ENCODE assay signal across 24 mouse cellular contexts in the genomic region with DNA sequence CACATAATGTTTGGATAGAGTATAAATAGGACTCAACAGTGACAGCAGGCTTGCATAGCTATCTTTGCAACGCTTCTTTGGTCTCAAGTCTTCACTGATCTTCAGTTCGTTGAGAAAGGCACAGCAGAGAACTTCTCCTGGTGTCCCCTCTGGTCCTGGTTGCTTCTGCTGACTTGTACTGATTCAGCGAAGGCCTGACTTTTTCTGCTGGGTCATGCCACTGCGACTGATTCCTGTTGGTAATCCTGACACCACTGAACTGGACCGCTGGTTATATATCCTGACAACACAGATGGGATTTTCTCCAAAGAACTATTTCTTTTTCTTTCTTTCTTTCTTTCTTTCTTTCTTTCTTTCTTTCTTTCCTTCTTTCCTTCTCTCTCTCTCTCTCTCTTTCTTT. TPM values are rescaled to one million over a fixed set of nuclear protein-coding genes. Genes with fewer than 3 reads are reported as not detected.
DNase-seq lines count a peak whose midpoint lies in the region; ATAC-seq and TF ChIP-seq lines count a peak whose summit lies in the region.
"Had no signal": no experiment of that assay in that cellular context is flagged by ENCODE, and none has a peak within 500 bp of the region (broad histone marks: within the 10 kb centered on the region; RNA-seq: fewer than 3 reads in every experiment).

No protein-coding gene starts in this region.

- intact Hi-C loops in heart, postnatal 10 days (cut with DNase I) = loop anchor here (5.0 kb wide), 1 partner anchor 175 kb away; no protein-coding TSS in a partner anchor

- no peak for TF ChIP-seq EP300 in liver, embryonic 14.5 days (IDR thresholded peaks at IDR 0.05; ENCODE audit: low read depth)
- TF ChIP-seq EP300 in liver, postnatal 0 days (IDR thresholded peaks at IDR 0.05; ENCODE audit: low read depth) = no peak

- H3K36me3 ChIP-seq in liver, embryonic 11.5 days (ENCODE audit: control insufficient read depth, insufficient read depth, low read length) = no peaks in the 10 kb centered on the region; the same call in 1 of the 2 replicates
- H3K36me3 ChIP-seq in liver, embryonic 12.5 days = peaks cover 2% of the 10 kb centered on the region
- peaks cover 1% of the 10 kb centered on the region; the same call in 1 of the 2 replicates for H3K36me3 ChIP-seq in liver, embryonic 14.5 days (replicated peaks; ENCODE audit: control insufficient read depth, insufficient read depth, low read depth)
- H3K36me3 ChIP-seq in liver, postnatal 0 days (replicated peaks; ENCODE audit: insufficient read depth, low read length) = no peaks in the 10 kb centered on the region
- H3K36me3 ChIP-seq: forebrain, embryonic 12.5 days; forebrain, embryonic 15.5 days; heart, embryonic 12.5 days; heart, embryonic 15.5 days had no signal

- peak; percentile 78 for DNase-seq in liver
- no peak for DNase-seq in liver, embryonic 11.5 days (ENCODE audit: low spot score)
- no peak for DNase-seq in liver, embryonic 14.5 days (ENCODE audit: low read depth in 3 of 3, low spot score in 3 of 3)
- DNase-seq in liver, postnatal 0 days = no peak
- no peak for DNase-seq in kidney, postnatal 4 days
- DNase-seq in heart, postnatal 10 days = no peak
- DNase-seq: adrenal gland, adult 8-10 months; adrenal gland, postnatal 25 days; gastrocnemius, postnatal 25 days; heart, postnatal 14 days; heart, postnatal 4 days had no signal

- TF ChIP-seq CTCF in liver, embryonic 14.5 days (IDR thresholded peaks at IDR 0.05; ENCODE audit: low read depth) = no peak
- TF ChIP-seq CTCF in liver, postnatal 0 days (IDR thresholded peaks at IDR 0.05; ENCODE audit: low read depth) = no peak

- H3K4me1 ChIP-seq in liver, embryonic 11.5 days (replicated peaks; ENCODE audit: control insufficient read depth, insufficient read depth, low read length) = peaks cover 22% of the 10 kb centered on the region
- H3K4me1 ChIP-seq in liver, embryonic 12.5 days = peaks cover 77% of the 10 kb centered on the region
- H3K4me1 ChIP-seq in liver, embryonic 14.5 days (replicated peaks; ENCODE audit: control insufficient read depth in 2 of 2, insufficient read depth in 2 of 2, low read length in 1 of 2) = peaks cover 46 to 48% of the 10 kb centered on the region in 2 experiments
- H3K4me1 ChIP-seq in liver, postnatal 0 days (ENCODE audit: insufficient read depth) = peaks cover 44% of the 10 kb centered on the region

- no peak overlapping the region for H3K4me3 ChIP-seq in liver, embryonic 11.5 days (ENCODE audit: low read depth, low read length)
- H3K4me3 ChIP-seq in liver, embryonic 12.5 days = no peak overlapping the region
- no peak overlapping the region for H3K4me3 ChIP-seq in liver, embryonic 14.5 days (ENCODE audit: insufficient read depth in 1 of 2, low read depth in 2 of 2, low read length in 2 of 2)
- no peak overlapping the region for H3K4me3 ChIP-seq in liver, postnatal 0 days (ENCODE audit: low read depth, low read length)
- H3K4me3 ChIP-seq: forebrain, embryonic 12.5 days; forebrain, embryonic 15.5 days; heart, embryonic 12.5 days; heart, embryonic 15.5 days had no signal

- H3K9ac ChIP-seq in liver, embryonic 11.5 days (ENCODE audit: low read depth, low read length) = no peak overlapping the region
- H3K9ac ChIP-seq in liver, embryonic 12.5 days = peak overlapping the region; percentile 27; the same call in 1 of the 2 replicates
- H3K9ac ChIP-seq in liver, embryonic 14.5 days (replicated peaks) = no peak overlapping the region
- no peak overlapping the region for H3K9ac ChIP-seq in liver, postnatal 0 days (replicated peaks)
- H3K9ac ChIP-seq: forebrain, embryonic 12.5 days; forebrain, embryonic 15.5 days; heart, embryonic 12.5 days; heart, embryonic 15.5 days; hindbrain, embryonic 14.5 days had no signal

- no peak for ATAC-seq in liver, embryonic 11.5 days (replicated peaks; ENCODE audit: low FRiP score)
- ATAC-seq in liver, embryonic 12.5 days = no peak
- no peak for ATAC-seq in liver, embryonic 14.5 days (ENCODE audit: insufficient read depth)
- no peak for ATAC-seq in liver, postnatal 0 days
- ATAC-seq: activated CD4-positive, CD25-positive, alpha-beta regulatory T cell, adult 4 months; CD4-positive, CD25-positive, alpha-beta regulatory T cell, adult 4 months; forebrain, embryonic 15.5 days; hindbrain, postnatal 0 days; inflammation-experienced regulatory T-cells, adult 6 months had no signal

- WGBS in liver, embryonic 11.5 days = 85% methylated on average over 5 of the region's 5 CpGs
- WGBS in liver, embryonic 12.5 days (ENCODE audit: insufficient replicate concordance) = 74% methylated on average over 5 of the region's 5 CpGs
- WGBS in liver, embryonic 14.5 days (ENCODE audit: insufficient replicate concordance) = 70% methylated on average over 5 of the region's 5 CpGs
- WGBS in liver, postnatal 0 days (ENCODE audit: insufficient replicate concordance) = 85% methylated on average over 5 of the region's 5 CpGs

- no peak overlapping the region for H3K27ac ChIP-seq in liver, embryonic 11.5 days (ENCODE audit: low read depth, low read length)
- peak overlapping the region; percentile 82 for H3K27ac ChIP-seq in liver, embryonic 12.5 days
- peak overlapping the region; percentile 52 for H3K27ac ChIP-seq in liver, embryonic 14.5 days
- 0 out of 2 replicates have a peak overlapping the region, but pooled peaks have one; percentile 45 for H3K27ac ChIP-seq in liver, postnatal 0 days (ENCODE audit: low read depth)
- H3K27ac ChIP-seq: forebrain, embryonic 12.5 days; forebrain, embryonic 15.5 days; heart, embryonic 15.5 days; hindbrain, embryonic 14.5 days; hindbrain, postnatal 0 days had no signal

- H3K4me2 ChIP-seq in liver, embryonic 11.5 days = no peak overlapping the region
- H3K4me2 ChIP-seq in liver, embryonic 12.5 days = peak overlapping the region; percentile 18; the same call in 1 of the 2 replicates
- peak overlapping the region; percentile 5; the same call in 1 of the 2 replicates for H3K4me2 ChIP-seq in liver, embryonic 14.5 days (ENCODE audit: low read depth)
- no peak overlapping the region for H3K4me2 ChIP-seq in liver, postnatal 0 days (ENCODE audit: low read depth, low read length)
- H3K4me2 ChIP-seq: forebrain, embryonic 12.5 days; forebrain, embryonic 15.5 days; heart, embryonic 12.5 days; heart, embryonic 15.5 days; hindbrain, embryonic 14.5 days had no signal

- no peaks in the 10 kb centered on the region for H3K27me3 ChIP-seq in liver, embryonic 11.5 days (replicated peaks; ENCODE audit: control insufficient read depth, insufficient read depth, low read length)
- H3K27me3 ChIP-seq in liver, embryonic 12.5 days (replicated peaks) = no peaks in the 10 kb centered on the region
- H3K27me3 ChIP-seq in liver, embryonic 14.5 days (ENCODE audit: control insufficient read depth, insufficient read depth, low read length) = no peaks in the 10 kb centered on the region; the same call in 1 of the 2 replicates
- H3K27me3 ChIP-seq in liver, postnatal 0 days (ENCODE audit: insufficient read depth, low read length) = no peaks in the 10 kb centered on the region
- H3K27me3 ChIP-seq: forebrain, embryonic 12.5 days; forebrain, embryonic 15.5 days; heart, embryonic 12.5 days; heart, embryonic 15.5 days had no signal

- no peaks in the 10 kb centered on the region for H3K9me3 ChIP-seq in liver, embryonic 11.5 days (ENCODE audit: control insufficient read depth, low read length)
- H3K9me3 ChIP-seq in liver, embryonic 12.5 days (replicated peaks) = no peaks in the 10 kb centered on the region
- no peaks in the 10 kb centered on the region for H3K9me3 ChIP-seq in liver, embryonic 14.5 days (ENCODE audit: control insufficient read depth, low read length)
- H3K9me3 ChIP-seq in liver, postnatal 0 days (ENCODE audit: low read length) = no peaks in the 10 kb centered on the region
- H3K9me3 ChIP-seq: forebrain, embryonic 12.5 days; forebrain, embryonic 15.5 days; heart, embryonic 12.5 days; heart, embryonic 15.5 days had no signal

RNA-seq across cellular contexts. Expression of gene Oaz1, which starts 3.9 kb away (rescaled TPM):
- 1,793 and 1,800 TPM in 2 replicates for polyA plus RNA-seq in liver, embryonic 11.5 days (2014; fragmentation: Nextera tagmentation; extraction: Ambion mirVana)
- polyA plus RNA-seq in liver, embryonic 12.5 days (2016; fragmentation: Nextera tagmentation; extraction: Ambion mirVana) = 1,528 and 1,635 TPM in 2 replicates
- 673 and 795 TPM in 2 replicates for polyA plus RNA-seq in liver, embryonic 14.5 days (2012; rRNA removed)
- 1,285 and 1,384 TPM in 2 replicates for polyA plus RNA-seq in liver, embryonic 14.5 days (2014; fragmentation: Nextera tagmentation; extraction: Ambion mirVana)
- 1,017 and 1,029 TPM in 2 replicates for polyA plus RNA-seq in liver, postnatal 0 days (2015; fragmentation: Nextera tagmentation; extraction: Ambion mirVana)
- total RNA-seq in heart, postnatal 10 days (2021) = 1,000 to 10,000 TPM; 1,023 to 1,076 TPM

RNA-seq across cellular contexts. Expression of gene Jsrp1, which starts 9.2 kb away (rescaled TPM):
- 1.1 and 1.5 TPM in 2 replicates for polyA plus RNA-seq in liver, embryonic 11.5 days (2014; fragmentation: Nextera tagmentation; extraction: Ambion mirVana)
- 0.18 and 0.46 TPM in 2 replicates for polyA plus RNA-seq in liver, embryonic 12.5 days (2016; fragmentation: Nextera tagmentation; extraction: Ambion mirVana)
- polyA plus RNA-seq in liver, embryonic 14.5 days (2012; rRNA removed) = 0.15 TPM in 1 of 2 replicates, not detected in the other
- not detected in 2 replicates for polyA plus RNA-seq in liver, embryonic 14.5 days (2014; fragmentation: Nextera tagmentation; extraction: Ambion mirVana)
- 1.6 TPM in 1 of 2 replicates, not detected in the other for polyA plus RNA-seq in liver, postnatal 0 days (2015; fragmentation: Nextera tagmentation; extraction: Ambion mirVana)
- under 1 TPM in 1 of 2 experiments, not detected in 1; 0.74 TPM for total RNA-seq in heart, postnatal 10 days (2021)
- total RNA-seq: heart, postnatal 14 days; hindbrain, postnatal 0 days had no signal
- polyA plus RNA-seq: activated CD4-positive, CD25-positive, alpha-beta regulatory T cell, adult 4 months; CD4-positive, CD25-positive, alpha-beta regulatory T cell, adult 4 months; inflammation-experienced regulatory T-cells, adult 6 months had no signal

RNA-seq across cellular contexts. Expression of gene Amh, which starts 17.5 kb away (rescaled TPM):
- polyA plus RNA-seq in liver, embryonic 11.5 days (2014; fragmentation: Nextera tagmentation; extraction: Ambion mirVana) = 0.14 TPM in 1 of 2 replicates, not detected in the other
- 0.07 TPM in 1 of 2 replicates, not detected in the other for polyA plus RNA-seq in liver, embryonic 12.5 days (2016; fragmentation: Nextera tagmentation; extraction: Ambion mirVana)
- 0.31 and 0.36 TPM in 2 replicates for polyA plus RNA-seq in liver, embryonic 14.5 days (2012; rRNA removed)
- polyA plus RNA-seq in liver, embryonic 14.5 days (2014; fragmentation: Nextera tagmentation; extraction: Ambion mirVana) = 0.08 TPM in 1 of 2 replicates, not detected in the other
- 0.06 TPM in 1 of 2 replicates, not detected in the other for polyA plus RNA-seq in liver, postnatal 0 days (2015; fragmentation: Nextera tagmentation; extraction: Ambion mirVana)
- under 1 TPM; 0.41 to 0.45 TPM for total RNA-seq in heart, postnatal 10 days (2021)
- polyA plus RNA-seq: activated CD4-positive, CD25-positive, alpha-beta regulatory T cell, adult 4 months; CD4-positive, CD25-positive, alpha-beta regulatory T cell, adult 4 months; embryonic facial prominence, embryonic 11.5 days; forebrain, embryonic 12.5 days; hindbrain, embryonic 11.5 days; hindbrain, embryonic 14.5 days; hindbrain, postnatal 0 days; inflammation-experienced regulatory T-cells, adult 6 months had no signal

RNA-seq across cellular contexts. Expression of gene Lingo3, which starts 21.3 kb away (rescaled TPM):
- polyA plus RNA-seq in liver, embryonic 11.5 days (2014; fragmentation: Nextera tagmentation; extraction: Ambion mirVana) = 0.05 TPM in 1 of 2 replicates, not detected in the other
- not detected in 2 replicates for polyA plus RNA-seq in liver, embryonic 12.5 days (2016; fragmentation: Nextera tagmentation; extraction: Ambion mirVana)
- polyA plus RNA-seq in liver, embryonic 14.5 days (2012; rRNA removed) = 0.01 TPM in 1 of 2 replicates, not detected in the other
- 0.04 TPM in 1 of 2 replicates, not detected in the other for polyA plus RNA-seq in liver, embryonic 14.5 days (2014; fragmentation: Nextera tagmentation; extraction: Ambion mirVana)
- polyA plus RNA-seq in liver, postnatal 0 days (2015; fragmentation: Nextera tagmentation; extraction: Ambion mirVana) = not detected in 2 replicates
- 1 to 10 TPM; 3.8 to 6.5 TPM for total RNA-seq in heart, postnatal 10 days (2021)
- polyA plus RNA-seq: activated CD4-positive, CD25-positive, alpha-beta regulatory T cell, adult 4 months; CD4-positive, CD25-positive, alpha-beta regulatory T cell, adult 4 months; gonadal fat pad, adult 2 months; inflammation-experienced regulatory T-cells, adult 6 months had no signal

RNA-seq across cellular contexts. Expression of gene Plekhj1, which starts 24.1 kb away (rescaled TPM):
- 178 and 188 TPM in 2 replicates for polyA plus RNA-seq in liver, embryonic 11.5 days (2014; fragmentation: Nextera tagmentation; extraction: Ambion mirVana)
- 134 and 137 TPM in 2 replicates for polyA plus RNA-seq in liver, embryonic 12.5 days (2016; fragmentation: Nextera tagmentation; extraction: Ambion mirVana)
- 46.7 and 50.8 TPM in 2 replicates for polyA plus RNA-seq in liver, embryonic 14.5 days (2012; rRNA removed)
- polyA plus RNA-seq in liver, embryonic 14.5 days (2014; fragmentation: Nextera tagmentation; extraction: Ambion mirVana) = 77.0 and 85.0 TPM in 2 replicates
- 42.0 and 43.7 TPM in 2 replicates for polyA plus RNA-seq in liver, postnatal 0 days (2015; fragmentation: Nextera tagmentation; extraction: Ambion mirVana)
- 10 to 100 TPM; 32.6 to 32.9 TPM for total RNA-seq in heart, postnatal 10 days (2021)

Comparison
In these comparisons a context has a peak if more than half of its experiments do, and no peak if none do; other contexts are left out.
1. H3K4me2 ChIP-seq: peak in liver, embryonic 12.5 days (single experiment) and liver, embryonic 14.5 days (single experiment); none in liver, embryonic 11.5 days (single experiment) and liver, postnatal 0 days (single experiment).